Mouse (Mus musculus): ENCODE measurements around the gene Ninj2. TPM values are rescaled to one million over a fixed set of nuclear protein-coding genes. Genes with fewer than 3 reads are reported as not detected.

Gene Ninj2
- polyA plus RNA-seq, 1 experiment from 2014 or later = not detected

DNA sequence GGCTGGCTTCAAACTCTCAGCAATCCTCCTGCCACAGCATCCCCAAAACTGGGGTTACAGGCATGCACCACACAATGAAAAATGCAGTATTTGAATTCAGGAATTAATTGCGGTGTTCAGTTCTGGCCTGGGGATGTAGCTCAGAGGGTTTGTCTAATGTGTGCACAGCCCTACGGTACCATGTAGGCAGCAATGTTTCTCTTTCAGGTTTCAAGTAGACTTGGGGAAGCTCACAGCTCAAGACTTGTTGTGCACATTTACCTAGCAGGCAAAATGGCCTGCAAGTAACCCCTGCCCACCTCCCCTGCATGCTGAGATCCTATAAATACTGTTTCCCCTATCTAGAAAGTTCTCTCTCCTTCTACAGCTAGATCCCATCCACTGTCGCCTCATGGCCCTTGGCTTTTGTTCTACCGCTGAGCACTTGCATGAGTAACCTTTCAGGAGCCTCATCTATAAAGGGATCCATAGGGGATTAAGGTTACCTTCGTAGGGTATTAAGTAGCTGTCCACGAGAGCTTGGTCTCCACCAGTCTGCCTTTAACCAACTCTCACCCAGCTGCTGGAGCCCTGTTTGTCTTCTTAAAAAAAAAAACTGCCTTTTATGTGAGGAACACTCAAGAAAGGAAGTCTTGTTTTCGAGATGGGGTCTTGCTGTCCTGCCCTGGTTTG, 17.7 kb downstream of the Ninj2 start:
- Histone ChIP-seq H3K27me3 (ENCODE audit: control insufficient read depth, insufficient read depth, low read length) (no peaks in the 10 kb centered on the region), H3K9ac (replicated peaks; ENCODE audit: low read length) (no peak overlapping the region), H3K27ac (replicated peaks; ENCODE audit: low read depth, low read length) (no peak overlapping the region), H3K4me2 (ENCODE audit: low read depth, low read length) (no peak overlapping the region), H3K36me3 (replicated peaks; ENCODE audit: control insufficient read depth, insufficient read depth, low read depth, low read length) (no peaks in the 10 kb centered on the region), H3K4me3 (ENCODE audit: low read depth, low read length) (no peak overlapping the region), H3K4me1 (ENCODE audit: control insufficient read depth, insufficient read depth, low read length) (no peaks in the 10 kb centered on the region), H3K9me3 (replicated peaks; ENCODE audit: control insufficient read depth, low read length) (no peaks in the 10 kb centered on the region)
- no peak for DNase-seq (ENCODE audit: low spot score)
- 66% methylated on average over 7 of the region's 7 CpGs for WGBS
- no peak for ATAC-seq (replicated peaks; ENCODE audit: insufficient number of reproducible peaks, low FRiP score, low TSS enrichment, low read depth)

DNA sequence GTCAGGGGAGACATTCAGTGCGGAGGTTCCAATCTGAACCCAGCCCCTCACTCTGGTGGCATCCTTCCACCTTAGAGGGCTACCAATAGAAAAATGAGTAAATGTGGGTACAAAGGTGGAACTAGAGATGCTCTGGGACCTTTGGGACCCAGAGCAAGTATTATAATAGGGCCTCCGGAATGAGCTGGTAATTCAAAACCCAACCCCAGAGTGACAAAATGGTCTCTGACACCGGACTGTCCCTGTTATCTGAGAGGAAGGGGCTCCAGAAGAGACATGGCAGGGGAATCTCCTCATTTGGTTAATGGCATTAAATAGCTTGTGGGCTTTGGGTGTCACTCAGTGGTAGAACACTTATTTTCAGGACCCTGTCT, 18.2 kb downstream of the Ninj2 start:
- Histone ChIP-seq H3K27me3 (ENCODE audit: control insufficient read depth, insufficient read depth, low read length) (no peaks in the 10 kb centered on the region), H3K4me2 (ENCODE audit: low read depth, low read length) (no peak overlapping the region), H3K4me1 (ENCODE audit: control insufficient read depth, insufficient read depth, low read length) (no peaks in the 10 kb centered on the region), H3K36me3 (replicated peaks; ENCODE audit: control insufficient read depth, insufficient read depth, low read depth, low read length) (no peaks in the 10 kb centered on the region), H3K9me3 (replicated peaks; ENCODE audit: control insufficient read depth, low read length) (no peaks in the 10 kb centered on the region), H3K27ac (replicated peaks; ENCODE audit: low read depth, low read length) (no peak overlapping the region), H3K9ac (replicated peaks; ENCODE audit: low read length) (no peak overlapping the region), H3K4me3 (ENCODE audit: low read depth, low read length) (no peak overlapping the region)
- WGBS = 61% methylated on average over 3 of the region's 3 CpGs
- no peak for DNase-seq (ENCODE audit: low spot score)
- ATAC-seq (replicated peaks; ENCODE audit: insufficient number of reproducible peaks, low FRiP score, low TSS enrichment, low read depth) = no peak

DNA sequence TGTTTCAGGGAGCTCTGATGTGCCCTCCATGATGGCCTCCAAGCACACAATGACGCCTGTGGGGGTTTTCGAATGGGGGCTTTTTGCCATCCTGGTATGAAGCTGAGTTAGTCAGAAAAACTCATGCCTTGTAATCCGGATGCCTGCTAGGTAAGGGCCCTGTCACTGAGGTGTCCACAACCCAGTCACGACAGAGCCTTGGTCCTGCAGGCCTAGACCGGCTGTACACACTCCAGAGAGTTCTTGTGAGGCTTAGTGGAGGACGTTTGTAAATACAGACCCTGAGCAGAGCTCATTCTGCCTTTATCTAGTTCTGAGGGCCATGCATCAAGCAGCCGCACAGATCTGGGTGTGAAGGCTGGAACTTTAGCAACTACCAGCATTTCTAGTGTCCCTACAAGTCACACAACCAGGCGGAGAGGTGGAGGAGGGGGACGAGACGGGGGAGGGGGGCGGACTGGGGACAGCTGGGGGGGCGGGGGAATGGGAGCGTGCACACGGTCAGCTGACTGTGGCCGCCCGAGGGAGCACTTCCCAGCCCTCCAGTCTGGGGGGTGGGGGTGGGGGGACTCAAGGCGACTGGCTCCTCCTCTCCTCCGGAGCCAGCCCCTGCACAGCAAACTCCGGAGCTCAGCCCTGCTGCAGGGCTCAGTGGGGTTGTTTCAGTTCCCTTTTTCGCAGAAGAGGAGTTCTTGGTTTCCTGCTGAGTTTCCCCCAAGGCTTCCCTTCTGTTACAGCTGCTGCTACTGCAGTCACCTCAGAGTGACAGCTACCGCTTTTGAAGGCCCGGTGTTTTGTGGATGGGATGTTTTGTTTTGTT, 19.0 kb downstream of the Ninj2 start:
- Histone ChIP-seq H3K27ac (replicated peaks; ENCODE audit: low read depth, low read length) (peak overlapping the region; percentile 66), H3K9ac (replicated peaks; ENCODE audit: low read length) (peak overlapping the region; percentile 25; the same call in 1 of the 2 replicates), H3K4me2 (ENCODE audit: low read depth, low read length) (peak overlapping the region; percentile 2; the same call in 1 of the 2 replicates), H3K36me3 (replicated peaks; ENCODE audit: control insufficient read depth, insufficient read depth, low read depth, low read length) (no peaks in the 10 kb centered on the region), H3K27me3 (ENCODE audit: control insufficient read depth, insufficient read depth, low read length) (no peaks in the 10 kb centered on the region), H3K9me3 (replicated peaks; ENCODE audit: control insufficient read depth, low read length) (no peaks in the 10 kb centered on the region), H3K4me3 (ENCODE audit: low read depth, low read length) (no peak overlapping the region), H3K4me1 (ENCODE audit: control insufficient read depth, insufficient read depth, low read length) (no peaks in the 10 kb centered on the region)
- 6% methylated on average over 20 of the region's 22 CpGs for WGBS
- DNase-seq (ENCODE audit: low spot score) = peak; percentile 86
- ATAC-seq (replicated peaks; ENCODE audit: insufficient number of reproducible peaks, low FRiP score, low TSS enrichment, low read depth) = peak; percentile 91

DNA sequence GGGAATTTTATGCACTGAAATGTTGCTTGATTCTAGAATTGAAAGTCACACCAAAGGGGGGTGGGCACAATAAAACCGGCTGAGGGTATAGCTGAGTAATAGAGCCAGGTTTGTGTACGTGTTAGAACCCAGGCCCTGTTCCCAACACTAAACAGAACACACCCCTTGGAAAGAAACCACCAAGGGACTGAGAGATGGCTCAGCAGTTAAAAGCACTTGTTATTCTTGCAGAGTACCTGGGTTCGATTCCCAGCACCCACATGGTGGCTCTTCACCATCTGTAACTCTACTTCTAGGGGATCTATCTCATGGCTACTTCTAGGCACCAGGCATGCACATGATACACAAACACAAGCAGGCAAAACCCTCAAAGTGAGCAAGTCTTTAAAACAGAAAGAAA, 20.7 kb downstream of the Ninj2 start:
- no peaks in the 10 kb centered on the region for H3K9me3 ChIP-seq (replicated peaks; ENCODE audit: control insufficient read depth, low read length)
- no peak for ATAC-seq (replicated peaks; ENCODE audit: insufficient number of reproducible peaks, low FRiP score, low TSS enrichment, low read depth)
- H3K4me1 ChIP-seq (ENCODE audit: control insufficient read depth, insufficient read depth, low read length) = no peaks in the 10 kb centered on the region
- no peak overlapping the region for H3K9ac ChIP-seq (replicated peaks; ENCODE audit: low read length)
- H3K27ac ChIP-seq (replicated peaks; ENCODE audit: low read depth, low read length) = no peak overlapping the region
- no peak overlapping the region for H3K4me3 ChIP-seq (ENCODE audit: low read depth, low read length)
- no peak overlapping the region for H3K4me2 ChIP-seq (ENCODE audit: low read depth, low read length)
- no peaks in the 10 kb centered on the region for H3K36me3 ChIP-seq (replicated peaks; ENCODE audit: control insufficient read depth, insufficient read depth, low read depth, low read length)
- no peak for DNase-seq (ENCODE audit: low spot score)
- 92% methylated on average over 3 of the region's 3 CpGs for WGBS
- H3K27me3 ChIP-seq (ENCODE audit: control insufficient read depth, insufficient read depth, low read length) = no peaks in the 10 kb centered on the region

DNA sequence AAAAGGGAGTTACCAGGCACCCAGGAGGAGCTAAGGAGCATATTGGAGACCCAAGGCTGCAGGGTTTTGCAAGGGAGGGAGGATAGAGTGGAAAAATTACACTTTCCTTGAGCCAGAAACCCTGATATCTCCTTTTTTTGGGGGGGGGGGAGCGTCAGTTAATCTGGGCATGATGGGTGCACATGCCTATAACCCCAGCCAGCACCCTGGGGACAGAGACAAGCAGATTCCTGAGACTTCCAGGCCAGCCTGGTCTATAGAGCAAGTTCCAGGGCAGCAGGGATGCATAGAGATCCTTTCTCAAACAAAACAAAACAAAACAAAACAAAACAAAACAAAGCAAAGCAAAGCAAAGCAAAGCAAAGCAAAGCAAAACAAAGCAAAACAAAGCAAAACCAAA, 21.1 kb downstream of the Ninj2 start:
- Histone ChIP-seq H3K4me3 (ENCODE audit: low read depth, low read length) (no peak overlapping the region), H3K27me3 (ENCODE audit: control insufficient read depth, insufficient read depth, low read length) (no peaks in the 10 kb centered on the region), H3K9me3 (replicated peaks; ENCODE audit: control insufficient read depth, low read length) (no peaks in the 10 kb centered on the region), H3K4me1 (ENCODE audit: control insufficient read depth, insufficient read depth, low read length) (no peaks in the 10 kb centered on the region), H3K27ac (replicated peaks; ENCODE audit: low read depth, low read length) (no peak overlapping the region), H3K36me3 (replicated peaks; ENCODE audit: control insufficient read depth, insufficient read depth, low read depth, low read length) (no peaks in the 10 kb centered on the region), H3K9ac (replicated peaks; ENCODE audit: low read length) (no peak overlapping the region), H3K4me2 (ENCODE audit: low read depth, low read length) (no peak overlapping the region)
- DNase-seq (ENCODE audit: low spot score) = no peak
- no peak for ATAC-seq (replicated peaks; ENCODE audit: insufficient number of reproducible peaks, low FRiP score, low TSS enrichment, low read depth)
- WGBS = 20% methylated on average over 1 of the region's 1 CpGs

DNA sequence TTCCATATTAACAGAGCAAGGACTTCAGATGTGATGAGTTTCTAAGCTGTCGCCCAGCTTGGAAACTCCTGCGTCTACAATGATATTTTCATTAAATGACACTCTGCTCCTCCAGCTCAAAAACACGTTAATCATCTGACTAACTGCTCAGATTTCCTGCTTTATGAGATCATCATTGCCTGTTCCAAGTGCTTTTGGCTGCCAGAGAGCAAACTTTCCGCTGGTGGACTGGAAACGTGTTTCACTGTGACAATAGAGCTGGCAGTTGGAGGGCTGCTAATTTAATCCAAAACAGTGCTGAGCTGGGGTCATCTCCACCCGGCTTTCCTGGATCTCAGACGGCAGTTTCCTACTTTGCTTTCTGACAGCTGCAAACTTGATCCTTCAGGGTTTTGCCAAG, 21.5 kb downstream of the Ninj2 start:
- DNase-seq (ENCODE audit: low spot score) (peak; percentile 16), ATAC-seq (replicated peaks; ENCODE audit: insufficient number of reproducible peaks, low FRiP score, low TSS enrichment, low read depth) (no peak)
- no peaks in the 10 kb centered on the region for H3K27me3 ChIP-seq (ENCODE audit: control insufficient read depth, insufficient read depth, low read length)
- no peak overlapping the region for H3K4me2 ChIP-seq (ENCODE audit: low read depth, low read length)
- no peaks in the 10 kb centered on the region for H3K9me3 ChIP-seq (replicated peaks; ENCODE audit: control insufficient read depth, low read length)
- H3K4me1 ChIP-seq (ENCODE audit: control insufficient read depth, insufficient read depth, low read length) = no peaks in the 10 kb centered on the region
- WGBS = 18% methylated on average over 7 of the region's 7 CpGs
- H3K27ac ChIP-seq (replicated peaks; ENCODE audit: low read depth, low read length) = no peak overlapping the region
- no peaks in the 10 kb centered on the region for H3K36me3 ChIP-seq (replicated peaks; ENCODE audit: control insufficient read depth, insufficient read depth, low read depth, low read length)
- no peak overlapping the region for H3K4me3 ChIP-seq (ENCODE audit: low read depth, low read length)
- H3K9ac ChIP-seq (replicated peaks; ENCODE audit: low read length) = no peak overlapping the region

DNA sequence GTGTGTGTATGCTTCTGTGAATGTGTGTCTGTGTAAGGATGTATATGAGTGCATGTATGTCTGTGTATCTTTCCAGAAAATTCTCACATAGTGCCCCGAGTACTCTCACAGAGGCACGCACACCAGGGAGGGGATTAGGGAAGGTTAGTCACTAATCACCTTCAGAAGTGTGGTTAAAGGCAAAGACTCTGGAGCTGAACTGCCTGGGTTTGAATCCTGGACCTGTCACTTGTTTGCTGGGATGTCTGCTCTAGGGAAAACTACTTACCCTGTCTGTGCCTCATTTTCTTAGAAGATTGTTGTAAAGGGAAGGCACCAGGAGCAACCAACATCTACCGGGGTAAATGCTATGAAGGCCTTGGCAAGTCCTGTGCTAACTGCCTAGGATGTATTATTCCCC, 22.3 kb downstream of the Ninj2 start:
- Histone ChIP-seq H3K36me3 (replicated peaks; ENCODE audit: control insufficient read depth, insufficient read depth, low read depth, low read length) (no peaks in the 10 kb centered on the region), H3K9me3 (replicated peaks; ENCODE audit: control insufficient read depth, low read length) (no peaks in the 10 kb centered on the region), H3K4me1 (ENCODE audit: control insufficient read depth, insufficient read depth, low read length) (no peaks in the 10 kb centered on the region), H3K27ac (replicated peaks; ENCODE audit: low read depth, low read length) (no peak overlapping the region), H3K4me3 (ENCODE audit: low read depth, low read length) (no peak overlapping the region), H3K4me2 (ENCODE audit: low read depth, low read length) (no peak overlapping the region), H3K27me3 (ENCODE audit: control insufficient read depth, insufficient read depth, low read length) (no peaks in the 10 kb centered on the region), H3K9ac (replicated peaks; ENCODE audit: low read length) (no peak overlapping the region)
- DNase-seq (ENCODE audit: low spot score) (no peak), ATAC-seq (replicated peaks; ENCODE audit: insufficient number of reproducible peaks, low FRiP score, low TSS enrichment, low read depth) (no peak)
- 43% methylated on average over 3 of the region's 3 CpGs for WGBS

DNA sequence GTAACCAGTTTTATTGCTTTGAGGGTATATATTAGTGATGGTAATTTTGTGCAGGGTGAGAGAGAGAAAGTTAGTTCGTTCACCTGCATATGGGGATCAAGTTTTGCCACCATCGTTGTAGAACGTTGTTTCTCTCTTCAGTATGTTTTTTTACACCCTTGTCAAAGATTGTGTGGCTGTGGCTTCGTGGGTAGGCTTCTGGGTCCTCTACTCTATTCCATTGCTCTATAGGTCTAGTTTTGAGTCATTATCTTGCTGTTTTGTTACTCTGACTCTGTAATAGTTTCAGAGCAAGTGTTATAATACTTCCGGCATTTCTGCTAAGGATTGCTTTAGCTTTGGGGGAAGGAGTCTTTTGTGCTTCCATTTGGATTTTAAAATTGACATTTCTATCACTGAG, 26.7 kb downstream of the Ninj2 start:
- Histone ChIP-seq H3K9me3 (replicated peaks; ENCODE audit: control insufficient read depth, low read length) (no peaks in the 10 kb centered on the region), H3K4me1 (ENCODE audit: control insufficient read depth, insufficient read depth, low read length) (no peaks in the 10 kb centered on the region), H3K9ac (replicated peaks; ENCODE audit: low read length) (no peak overlapping the region), H3K4me3 (ENCODE audit: low read depth, low read length) (no peak overlapping the region), H3K36me3 (replicated peaks; ENCODE audit: control insufficient read depth, insufficient read depth, low read depth, low read length) (no peaks in the 10 kb centered on the region), H3K4me2 (ENCODE audit: low read depth, low read length) (no peak overlapping the region), H3K27ac (replicated peaks; ENCODE audit: low read depth, low read length) (no peak overlapping the region), H3K27me3 (ENCODE audit: control insufficient read depth, insufficient read depth, low read length) (no peaks in the 10 kb centered on the region)
- 79% methylated on average over 5 of the region's 5 CpGs for WGBS
- ATAC-seq (replicated peaks; ENCODE audit: insufficient number of reproducible peaks, low FRiP score, low TSS enrichment, low read depth) = no peak
- DNase-seq (ENCODE audit: low spot score) = no peak
